Mouse (Mus musculus) olfactory bulb, adult 2 months (tissue): ENCODE measurements around the gene Cib2.
"Not testable (repeated sequence)": the region's sequence is repeated elsewhere in the genome, so short reads cannot be mapped to it uniquely, and the experiment has no call there.

ENCODE experiments used
- CTCF ChIP-seq: fragments of 200-500 bp; IDR thresholded peaks from 2 replicates; pipeline ENCODE4 v1.5.1; 2012; ENCODE audit warnings: low read depth, mild to moderate bottlenecking, low read length, moderate library complexity; ENCODE audit not compliant: insufficient read depth
- POLR2A ChIP-seq: fragments of 200-500 bp; IDR thresholded peaks from 2 replicates; pipeline ENCODE4 v1.6.1; 2012; ENCODE audit warnings: mild to moderate bottlenecking, low read depth, low read length, moderate library complexity; ENCODE audit not compliant: insufficient read depth

DNA sequence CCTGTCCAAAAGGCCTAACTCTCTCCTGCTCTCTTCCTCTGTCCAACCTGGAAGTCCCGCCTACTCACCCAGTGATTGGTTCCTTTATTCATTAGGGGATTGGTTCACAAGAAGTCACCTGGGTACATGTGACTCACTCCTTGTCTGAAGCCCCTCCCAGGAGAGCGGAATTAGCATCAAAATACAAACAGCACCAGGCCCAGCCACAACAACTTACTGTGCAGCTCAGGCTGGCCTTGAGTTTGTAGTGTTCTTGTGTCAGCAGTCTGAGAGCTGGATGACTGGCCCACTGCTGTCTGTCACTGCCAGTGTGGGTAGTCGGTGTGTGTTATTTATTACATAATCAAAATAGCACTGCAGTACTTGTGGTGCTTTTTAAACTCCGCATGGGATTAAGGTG, 33.6 kb upstream of the Cib2 start:
- not testable (repeated sequence) for TF ChIP-seq CTCF, POLR2A
